Mouse (Mus musculus) embryonic facial prominence, embryonic 10.5 days (tissue): Measurements from ENCODE around the gene Zfp618. TPM values are rescaled to one million over a fixed set of nuclear protein-coding genes. Genes with fewer than 3 reads are reported as not detected.

Experiments used
- DNase-seq: peaks from one replicate; pipeline ENCODE4 v3.0.0-alpha.2; 2017; ENCODE audit warnings: low spot score
- H3K27ac ChIP-seq: fragments of 300-500 bp; sonication (generic); replicated peaks from 2 replicates; pipeline ENCODE4 v1.5.1; 2016; ENCODE audit warnings: mild to moderate bottlenecking
- H3K27me3 ChIP-seq: fragments of 300-500 bp; sonication (generic); replicated peaks from 2 replicates; pipeline ENCODE4 v1.6.1; 2016; ENCODE audit warnings: low read depth, mild to moderate bottlenecking; ENCODE audit not compliant: poor library complexity, severe bottlenecking
- H3K36me3 ChIP-seq: fragments of 300-500 bp; sonication (generic); replicated peaks from 2 replicates; pipeline ENCODE4 v1.6.1; 2016; ENCODE audit warnings: mild to moderate bottlenecking, moderate library complexity
- H3K4me1 ChIP-seq: fragments of 300-500 bp; sonication (generic); 2 replicates; pipeline ENCODE4 v1.6.1; 2016
- H3K4me3 ChIP-seq: fragments of 300-500 bp; sonication (generic); 2 replicates; pipeline ENCODE4 v1.5.1; 2016; ENCODE audit warnings: mild to moderate bottlenecking, moderate library complexity
- H3K9me3 ChIP-seq: fragments of 300-500 bp; sonication (generic); 2 replicates; pipeline ENCODE4 v1.6.1; 2016; ENCODE audit warnings: mild to moderate bottlenecking
- WGBS: fragments of 180-500 bp; shearing (Covaris S2); methylation state at CpG from one replicate; pipeline ENCODE4 v1.1.7; 2016; 5-methylcytosine and 5-hydroxymethylcytosine counted together
- polyA plus RNA-seq: library from polyadenylated mRNA; unstranded; fragments of >200 nt; fragmentation: Nextera tagmentation; extraction: Ambion mirVana; gene quantifications from 2 replicates; pipeline ENCODE4 v1.2.1, GENCODE M21; 2016

Gene Zfp618
- polyA plus RNA-seq, 1 experiment from 2014 or later = 26.9 TPM

DNA sequence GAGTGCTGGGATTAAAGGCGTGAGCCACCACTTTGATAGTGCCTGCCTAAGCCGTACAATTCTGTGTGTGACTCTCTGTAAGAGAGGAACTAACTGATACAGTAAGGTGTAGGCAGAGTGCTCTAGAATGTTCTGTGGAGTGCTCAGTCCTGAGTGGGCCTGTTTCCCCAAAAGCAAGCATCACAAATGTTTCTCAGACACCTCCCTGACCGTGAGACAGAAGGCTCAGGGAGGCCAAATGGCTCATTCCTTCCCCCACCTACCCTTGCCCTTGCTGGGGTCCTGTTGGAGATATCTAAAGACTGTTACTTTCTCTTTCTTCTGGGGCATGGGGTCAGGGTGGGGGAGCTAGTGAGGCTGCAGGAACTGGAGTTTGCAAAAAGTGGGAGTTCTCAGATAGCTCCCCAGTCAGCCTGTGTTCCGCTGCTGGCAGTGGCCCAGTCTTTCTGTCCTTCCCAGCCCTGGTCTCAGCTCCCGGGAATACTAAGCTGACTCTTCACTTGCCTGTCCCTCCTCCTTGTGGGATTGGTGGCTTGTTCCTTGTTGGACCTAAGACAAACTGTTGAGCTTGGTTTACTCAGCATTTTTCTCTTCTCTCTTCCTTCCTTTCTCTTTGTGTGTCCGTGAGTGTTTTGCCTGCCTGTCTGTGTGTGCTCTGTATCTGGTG, 55.8 kb downstream of the Zfp618 start:
- Histone ChIP-seq H3K27ac (no peak overlapping the region), H3K9me3 (no peaks in the 10 kb centered on the region), H3K36me3 (peaks cover 7% of the 10 kb centered on the region; the same call in 1 of the 2 replicates), H3K4me3 (no peak overlapping the region), H3K4me1 (peaks cover 8% of the 10 kb centered on the region; the same call in 1 of the 2 replicates), H3K27me3 (no peaks in the 10 kb centered on the region)
- WGBS = 79% methylated on average over 6 of the region's 6 CpGs
- DNase-seq = no peak

- 92% methylated on average over 7 of the region's 7 CpGs for WGBS
- Histone ChIP-seq H3K4me1 (peaks cover 14% of the 10 kb centered on the region), H3K27ac (no peak overlapping the region), H3K27me3 (no peaks in the 10 kb centered on the region), H3K9me3 (no peaks in the 10 kb centered on the region), H3K4me3 (no peak overlapping the region), H3K36me3 (peaks cover 6% of the 10 kb centered on the region; the same call in 1 of the 2 replicates)
- no peak for DNase-seq
Measured at GRCm38 (mm10) chr4:63023465-63023864, 58.1 kb downstream of the Zfp618 start.

- DNase-seq = no peak
- Histone ChIP-seq H3K36me3 (peaks cover 4% of the 10 kb centered on the region; the same call in 1 of the 2 replicates), H3K4me1 (peaks cover 17% of the 10 kb centered on the region), H3K9me3 (no peaks in the 10 kb centered on the region), H3K27ac (no peak overlapping the region), H3K27me3 (no peaks in the 10 kb centered on the region), H3K4me3 (no peak overlapping the region)
- WGBS = 95% methylated on average over 7 of the region's 7 CpGs
Measured at GRCm38 (mm10) chr4:63024098-63024497, 58.7 kb downstream of the Zfp618 start.

DNA sequence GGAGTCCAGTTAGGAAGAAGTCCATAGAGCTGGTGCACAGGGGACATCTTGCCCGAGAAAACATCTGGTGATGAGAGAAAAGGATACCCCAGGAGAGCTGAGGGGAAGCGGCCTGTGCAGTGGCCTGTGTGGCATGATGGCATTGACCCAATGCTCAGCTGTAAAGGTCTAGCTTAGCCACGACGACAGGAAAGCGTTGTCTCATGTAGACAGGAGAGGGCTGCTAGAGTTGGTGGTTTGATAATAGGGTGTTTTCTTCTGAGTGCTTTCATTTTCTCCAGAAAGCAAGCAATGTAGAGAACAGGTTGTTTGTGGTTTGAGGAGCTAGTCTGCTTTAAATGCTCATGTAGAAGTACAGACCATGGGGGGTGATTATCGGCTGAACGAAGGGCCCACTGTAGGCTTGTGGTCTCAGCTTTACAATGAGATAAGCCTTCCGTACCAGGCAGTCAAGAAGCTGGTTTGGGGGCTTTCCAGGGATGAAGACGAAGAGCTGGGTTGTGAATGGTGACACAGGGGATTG, 59.4 kb downstream of the Zfp618 start:
- H3K36me3 ChIP-seq = peaks cover 4% of the 10 kb centered on the region; the same call in 1 of the 2 replicates
- DNase-seq = no peak
- H3K27me3 ChIP-seq = no peaks in the 10 kb centered on the region
- no peak overlapping the region for H3K4me3 ChIP-seq
- peaks cover 21% of the 10 kb centered on the region for H3K4me1 ChIP-seq
- 85% methylated on average over 9 of the region's 9 CpGs for WGBS
- no peaks in the 10 kb centered on the region for H3K9me3 ChIP-seq
- no peak overlapping the region for H3K27ac ChIP-seq

GRCm38 (mm10) chr4:63025306-63025705, 59.9 kb downstream of the Zfp618 start:
- Histone ChIP-seq H3K4me3 (no peak overlapping the region), H3K9me3 (no peaks in the 10 kb centered on the region), H3K27ac (no peak overlapping the region), H3K36me3 (peaks cover 4% of the 10 kb centered on the region; the same call in 1 of the 2 replicates), H3K4me1 (peaks cover 26% of the 10 kb centered on the region), H3K27me3 (no peaks in the 10 kb centered on the region)
- WGBS = 95% methylated on average over 9 of the region's 9 CpGs
- DNase-seq = no peak

- WGBS = 96% methylated on average over 3 of the region's 3 CpGs
- DNase-seq = no peak
- Histone ChIP-seq H3K27me3 (no peaks in the 10 kb centered on the region), H3K4me1 (peaks cover 27% of the 10 kb centered on the region), H3K36me3 (peaks cover 4% of the 10 kb centered on the region; the same call in 1 of the 2 replicates), H3K27ac (no peak overlapping the region), H3K4me3 (no peak overlapping the region), H3K9me3 (no peaks in the 10 kb centered on the region)
Measured at GRCm38 (mm10) chr4:63026286-63026685, 60.9 kb downstream of the Zfp618 start.

- no peaks in the 10 kb centered on the region for H3K27me3 ChIP-seq
- H3K36me3 ChIP-seq = peaks cover 4% of the 10 kb centered on the region; the same call in 1 of the 2 replicates
- no peak overlapping the region for H3K4me3 ChIP-seq
- DNase-seq = no peak
- no peaks in the 10 kb centered on the region for H3K9me3 ChIP-seq
- peaks cover 32% of the 10 kb centered on the region for H3K4me1 ChIP-seq
- no peak overlapping the region for H3K27ac ChIP-seq
Measured at GRCm38 (mm10) chr4:63027451-63027850, 62.1 kb downstream of the Zfp618 start.

DNA sequence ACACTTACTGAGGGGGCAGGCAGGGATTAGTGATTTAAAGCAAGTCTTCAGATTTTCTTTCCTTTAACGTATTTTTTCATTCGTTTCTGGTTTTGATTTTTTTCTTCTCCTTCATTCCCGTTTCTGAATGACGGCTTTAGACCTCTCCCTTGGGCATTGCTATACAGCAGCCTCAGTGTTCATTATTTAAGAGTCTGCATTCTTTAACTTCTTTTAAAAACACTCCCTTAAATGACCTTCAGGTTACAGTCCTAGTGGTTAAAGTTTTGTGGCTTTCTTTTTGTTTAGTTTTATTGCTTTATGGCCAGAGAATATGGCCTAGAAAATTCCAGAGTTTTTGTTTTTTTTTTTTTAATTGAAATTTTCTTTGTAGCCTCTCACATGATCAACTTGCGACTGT, 64.8 kb downstream of the Zfp618 start:
- Histone ChIP-seq H3K36me3 (peaks cover 4% of the 10 kb centered on the region; the same call in 1 of the 2 replicates), H3K9me3 (no peaks in the 10 kb centered on the region), H3K27me3 (no peaks in the 10 kb centered on the region), H3K27ac (0 out of 2 replicates have a peak overlapping the region, but pooled peaks have one; percentile 14), H3K4me3 (no peak overlapping the region), H3K4me1 (peaks cover 51% of the 10 kb centered on the region)
- no peak for DNase-seq
- 28% methylated on average over 5 of the region's 5 CpGs for WGBS

- DNase-seq = no peak
- no peak overlapping the region for H3K4me3 ChIP-seq
- WGBS = 84% methylated on average over 4 of the region's 4 CpGs
- no peaks in the 10 kb centered on the region for H3K27me3 ChIP-seq
- peaks cover 51% of the 10 kb centered on the region for H3K4me1 ChIP-seq
- H3K9me3 ChIP-seq = no peaks in the 10 kb centered on the region
- no peak overlapping the region for H3K27ac ChIP-seq
- peaks cover 3% of the 10 kb centered on the region; the same call in 1 of the 2 replicates for H3K36me3 ChIP-seq
Measured at GRCm38 (mm10) chr4:63031240-63031639, 65.9 kb downstream of the Zfp618 start.

GRCm38 (mm10) chr4:63032581-63033006, 67.2 kb downstream of the Zfp618 start:
- no peaks in the 10 kb centered on the region for H3K27me3 ChIP-seq
- no peak overlapping the region for H3K27ac ChIP-seq
- H3K36me3 ChIP-seq = 0 out of 2 replicates have a peak, but pooled peaks cover 6% of the 10 kb centered on the region
- DNase-seq = no peak
- WGBS = 75% methylated on average over 9 of the region's 9 CpGs
- H3K4me1 ChIP-seq = peaks cover 62% of the 10 kb centered on the region
- H3K4me3 ChIP-seq = no peak overlapping the region
- H3K9me3 ChIP-seq = no peaks in the 10 kb centered on the region

- no peak for DNase-seq
- Histone ChIP-seq H3K4me3 (no peak overlapping the region), H3K27me3 (no peaks in the 10 kb centered on the region), H3K4me1 (peaks cover 59% of the 10 kb centered on the region), H3K9me3 (no peaks in the 10 kb centered on the region), H3K36me3 (peaks cover 13% of the 10 kb centered on the region; the same call in 1 of the 2 replicates), H3K27ac (no peak overlapping the region)
- 29% methylated on average over 5 of the region's 5 CpGs for WGBS
Measured at GRCm38 (mm10) chr4:63033724-63034123, 68.4 kb downstream of the Zfp618 start.

- H3K4me1 ChIP-seq = peaks cover 43% of the 10 kb centered on the region
Measured at GRCm38 (mm10) chr4:63035991-63036390, 70.6 kb downstream of the Zfp618 start.

GRCm38 (mm10) chr4:63036790-63037189, 71.4 kb downstream of the Zfp618 start:
- Histone ChIP-seq H3K27me3 (no peaks in the 10 kb centered on the region), H3K4me3 (no peak overlapping the region), H3K27ac (no peak overlapping the region), H3K9me3 (no peaks in the 10 kb centered on the region), H3K36me3 (peaks cover 28% of the 10 kb centered on the region), H3K4me1 (peaks cover 36% of the 10 kb centered on the region)
- DNase-seq = no peak
- WGBS = 96% methylated on average over 5 of the region's 5 CpGs

More at GRCm38 (mm10) chr4:63035991-63036390, 70.6 kb downstream of the Zfp618 start:
- Histone ChIP-seq H3K36me3 (peaks cover 28% of the 10 kb centered on the region), H3K9me3 (no peaks in the 10 kb centered on the region), H3K4me3 (no peak overlapping the region), H3K27ac (no peak overlapping the region), H3K27me3 (no peaks in the 10 kb centered on the region)
- 89% methylated on average over 7 of the region's 7 CpGs for WGBS
- DNase-seq = no peak
